Mouse (Mus musculus): ENCODE measurements around the gene Grb2. TPM values are rescaled to one million over a fixed set of nuclear protein-coding genes. Genes with fewer than 3 reads are reported as not detected.

Gene Grb2
- polyA plus RNA-seq, 1 experiment from 2014 or later: 42.7 TPM

GRCm38 (mm10) chr11:115628465-115629101 lies 79.8 kb downstream of the Grb2 start:
- no peaks in the 10 kb centered on the region for H3K9me3 ChIP-seq (replicated peaks; ENCODE audit: control insufficient read depth, low read length)
- H3K4me3 ChIP-seq (ENCODE audit: low read depth, low read length): peak overlapping the region; percentile 74
- peak overlapping the region; percentile 30 for H3K9ac ChIP-seq (ENCODE audit: low read depth, low read length)
- ATAC-seq (replicated peaks; ENCODE audit: insufficient number of reproducible peaks, low FRiP score, low TSS enrichment): peak; percentile 23
- no peak overlapping the region for H3K27ac ChIP-seq (ENCODE audit: low read depth, low read length)
- WGBS (ENCODE audit: insufficient replicate concordance): 52% methylated on average over 13 of the region's 13 CpGs
- peak overlapping the region; percentile 83 for H3K4me2 ChIP-seq
- no peaks in the 10 kb centered on the region for H3K27me3 ChIP-seq (ENCODE audit: control insufficient read depth, insufficient read depth, low read length)
- 0 out of 2 replicates have a peak, but pooled peaks cover 4% of the 10 kb centered on the region for H3K4me1 ChIP-seq (ENCODE audit: control insufficient read depth, insufficient read depth, low read length)
- 0 out of 2 replicates have a peak, but pooled peaks cover 2% of the 10 kb centered on the region for H3K36me3 ChIP-seq (ENCODE audit: control insufficient read depth, insufficient read depth, low read length)

GRCm38 (mm10) chr11:115627705-115628464 lies 80.5 kb downstream of the Grb2 start, which contains the start of gene Slc25a19:
TSS of gene Slc25a19 (minus strand) at chr11:115628295.
- H3K4me3 ChIP-seq (ENCODE audit: low read depth, low read length): peak within 1 kb of the TSS; percentile 74
- under 1% methylated on average over 47 of the region's 47 CpGs for WGBS (ENCODE audit: insufficient replicate concordance)
- no peaks in the 10 kb centered on the region for H3K27me3 ChIP-seq (ENCODE audit: control insufficient read depth, insufficient read depth, low read length)
- peak; percentile 98 for ATAC-seq (replicated peaks; ENCODE audit: insufficient number of reproducible peaks, low FRiP score, low TSS enrichment)
- peak within 1 kb of the TSS; percentile 80 for H3K9ac ChIP-seq (ENCODE audit: low read depth, low read length)
- peak within 1 kb of the TSS; percentile 83 for H3K4me2 ChIP-seq
- no peaks in the 10 kb centered on the region for H3K9me3 ChIP-seq (replicated peaks; ENCODE audit: control insufficient read depth, low read length)
- 0 out of 2 replicates have a peak, but pooled peaks cover 4% of the 10 kb centered on the region for H3K4me1 ChIP-seq (ENCODE audit: control insufficient read depth, insufficient read depth, low read length)
- peaks cover 4% of the 10 kb centered on the region; the same call in 1 of the 2 replicates for H3K36me3 ChIP-seq (ENCODE audit: control insufficient read depth, insufficient read depth, low read length)
- peak within 1 kb of the TSS; percentile 58; the same call in 1 of the 2 replicates for H3K27ac ChIP-seq (ENCODE audit: low read depth, low read length)

GRCm38 (mm10) chr11:115626824-115627616 lies 81.4 kb downstream of the Grb2 start:
- no peak for ATAC-seq (replicated peaks; ENCODE audit: insufficient number of reproducible peaks, low FRiP score, low TSS enrichment)
- H3K4me2 ChIP-seq: peak overlapping the region; percentile 83
- H3K36me3 ChIP-seq (ENCODE audit: control insufficient read depth, insufficient read depth, low read length): peaks cover 11% of the 10 kb centered on the region
- no peaks in the 10 kb centered on the region for H3K9me3 ChIP-seq (replicated peaks; ENCODE audit: control insufficient read depth, low read length)
- peak overlapping the region; percentile 74 for H3K4me3 ChIP-seq (ENCODE audit: low read depth, low read length)
- no peak overlapping the region for H3K27ac ChIP-seq (ENCODE audit: low read depth, low read length)
- 49% methylated on average over 11 of the region's 11 CpGs for WGBS (ENCODE audit: insufficient replicate concordance)
- H3K27me3 ChIP-seq (ENCODE audit: control insufficient read depth, insufficient read depth, low read length): no peaks in the 10 kb centered on the region
- 0 out of 2 replicates have a peak, but pooled peaks cover 4% of the 10 kb centered on the region for H3K4me1 ChIP-seq (ENCODE audit: control insufficient read depth, insufficient read depth, low read length)
- peak overlapping the region; percentile 80 for H3K9ac ChIP-seq (ENCODE audit: low read depth, low read length)

- H3K36me3 ChIP-seq (ENCODE audit: control insufficient read depth, insufficient read depth, low read length): peaks cover 11% of the 10 kb centered on the region
- H3K9ac ChIP-seq (ENCODE audit: low read depth, low read length): no peak overlapping the region
- H3K9me3 ChIP-seq (replicated peaks; ENCODE audit: control insufficient read depth, low read length): no peaks in the 10 kb centered on the region
- H3K4me2 ChIP-seq: no peak overlapping the region
- no peak for ATAC-seq (replicated peaks; ENCODE audit: insufficient number of reproducible peaks, low FRiP score, low TSS enrichment)
- H3K27me3 ChIP-seq (ENCODE audit: control insufficient read depth, insufficient read depth, low read length): no peaks in the 10 kb centered on the region
- 79% methylated on average over 9 of the region's 9 CpGs for WGBS (ENCODE audit: insufficient replicate concordance)
- H3K27ac ChIP-seq (ENCODE audit: low read depth, low read length): no peak overlapping the region
- H3K4me3 ChIP-seq (ENCODE audit: low read depth, low read length): no peak overlapping the region
- H3K4me1 ChIP-seq (ENCODE audit: control insufficient read depth, insufficient read depth, low read length): 0 out of 2 replicates have a peak, but pooled peaks cover 4% of the 10 kb centered on the region
These were observed 82.5 kb downstream of the Grb2 start for GRCm38 (mm10) chr11:115625877-115626276.

GRCm38 (mm10) chr11:115623487-115624070 lies 84.8 kb downstream of the Grb2 start:
- 75% methylated on average over 9 of the region's 9 CpGs for WGBS (ENCODE audit: insufficient replicate concordance)
- H3K27me3 ChIP-seq (ENCODE audit: control insufficient read depth, insufficient read depth, low read length): no peaks in the 10 kb centered on the region
- H3K4me1 ChIP-seq (ENCODE audit: control insufficient read depth, insufficient read depth, low read length): 0 out of 2 replicates have a peak, but pooled peaks cover 4% of the 10 kb centered on the region
- H3K4me2 ChIP-seq: no peak overlapping the region
- no peak overlapping the region for H3K27ac ChIP-seq (ENCODE audit: low read depth, low read length)
- H3K9me3 ChIP-seq (replicated peaks; ENCODE audit: control insufficient read depth, low read length): no peaks in the 10 kb centered on the region
- no peak for ATAC-seq (replicated peaks; ENCODE audit: insufficient number of reproducible peaks, low FRiP score, low TSS enrichment)
- H3K9ac ChIP-seq (ENCODE audit: low read depth, low read length): no peak overlapping the region
- H3K4me3 ChIP-seq (ENCODE audit: low read depth, low read length): no peak overlapping the region
- peaks cover 11% of the 10 kb centered on the region for H3K36me3 ChIP-seq (ENCODE audit: control insufficient read depth, insufficient read depth, low read length)

- H3K4me1 ChIP-seq (ENCODE audit: control insufficient read depth, insufficient read depth, low read length): peaks cover 2% of the 10 kb centered on the region; the same call in 1 of the 2 replicates
- H3K27ac ChIP-seq (ENCODE audit: low read depth, low read length): no peak overlapping the region
- H3K9ac ChIP-seq (ENCODE audit: low read depth, low read length): no peak overlapping the region
- no peak overlapping the region for H3K4me3 ChIP-seq (ENCODE audit: low read depth, low read length)
- ATAC-seq (replicated peaks; ENCODE audit: insufficient number of reproducible peaks, low FRiP score, low TSS enrichment): no peak
- H3K27me3 ChIP-seq (ENCODE audit: control insufficient read depth, insufficient read depth, low read length): no peaks in the 10 kb centered on the region
- H3K36me3 ChIP-seq (ENCODE audit: control insufficient read depth, insufficient read depth, low read length): peaks cover 18% of the 10 kb centered on the region
- 93% methylated on average over 7 of the region's 7 CpGs for WGBS (ENCODE audit: insufficient replicate concordance)
- no peaks in the 10 kb centered on the region for H3K9me3 ChIP-seq (replicated peaks; ENCODE audit: control insufficient read depth, low read length)
- no peak overlapping the region for H3K4me2 ChIP-seq
These were observed 88.4 kb downstream of the Grb2 start for GRCm38 (mm10) chr11:115619949-115620348.

GRCm38 (mm10) chr11:115618732-115619516 lies 89.5 kb downstream of the Grb2 start:
- H3K36me3 ChIP-seq (ENCODE audit: control insufficient read depth, insufficient read depth, low read length): peaks cover 18% of the 10 kb centered on the region
- H3K4me2 ChIP-seq: no peak overlapping the region
- no peaks in the 10 kb centered on the region for H3K27me3 ChIP-seq (ENCODE audit: control insufficient read depth, insufficient read depth, low read length)
- ATAC-seq (replicated peaks; ENCODE audit: insufficient number of reproducible peaks, low FRiP score, low TSS enrichment): no peak
- no peaks in the 10 kb centered on the region for H3K9me3 ChIP-seq (replicated peaks; ENCODE audit: control insufficient read depth, low read length)
- 85% methylated on average over 16 of the region's 16 CpGs for WGBS (ENCODE audit: insufficient replicate concordance)
- H3K27ac ChIP-seq (ENCODE audit: low read depth, low read length): no peak overlapping the region
- H3K4me3 ChIP-seq (ENCODE audit: low read depth, low read length): no peak overlapping the region
- peaks cover 6% of the 10 kb centered on the region for H3K4me1 ChIP-seq (ENCODE audit: control insufficient read depth, insufficient read depth, low read length)
- no peak overlapping the region for H3K9ac ChIP-seq (ENCODE audit: low read depth, low read length)

Data from heart, embryonic 11.5 days (tissue).